Mouse (Mus musculus): ENCODE data around the gene Cntnap3.
"Not testable (repeated sequence)": the region's sequence is repeated elsewhere in the genome, so short reads cannot be mapped to it uniquely, and the experiment has no call there.

GRCm38 (mm10) chr13:64824856-64825255 lies 78.9 kb downstream of the Cntnap3 start:
- TF ChIP-seq GATA1, TAL1 (IDR thresholded peaks at IDR 0.05; ENCODE audit: low read length): not testable (repeated sequence)

Data from erythroblast, embryonic 14.5 days (primary cell).